ENCODE assay signal across 7 mouse cellular contexts in the genomic region with DNA sequence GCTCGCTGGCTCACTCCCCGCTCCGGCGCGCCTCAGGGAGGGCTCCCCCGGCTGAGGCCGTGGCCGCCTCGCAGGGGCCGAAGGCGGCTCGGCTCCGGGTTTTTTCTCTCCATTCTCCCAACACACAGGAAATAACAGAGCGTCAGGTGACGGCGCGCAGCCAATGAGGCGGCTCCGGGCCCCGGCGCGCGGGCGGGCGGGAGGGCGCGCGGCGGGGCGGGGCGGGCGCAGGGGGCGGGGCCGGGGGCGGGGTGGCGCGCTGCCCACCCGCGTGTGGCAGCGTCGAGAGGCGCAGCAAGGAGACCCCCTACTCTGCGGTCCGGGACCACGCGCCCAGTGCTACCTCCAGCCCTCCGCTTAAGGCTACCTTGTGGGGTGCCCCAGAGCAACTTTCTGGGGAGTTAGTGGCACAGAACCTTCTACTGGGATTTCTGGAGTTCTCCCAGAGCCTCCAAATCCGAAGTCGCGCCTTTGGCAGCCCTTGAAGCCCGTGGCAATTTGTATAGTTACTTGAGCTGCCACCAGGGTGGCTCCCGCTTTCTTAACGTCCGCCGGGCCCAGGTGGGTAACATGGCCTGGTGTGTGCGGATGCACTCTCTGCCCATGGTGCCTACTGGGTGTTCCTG.
DNase-seq lines count a peak whose midpoint lies in the region; ATAC-seq and TF ChIP-seq lines count a peak whose summit lies in the region.

No protein-coding gene starts in this region.

- H3K36me3 ChIP-seq in hindbrain, postnatal 0 days (ENCODE audit: insufficient read depth, low read length), result no peaks in the 10 kb centered on the region
- no peaks in the 10 kb centered on the region for H3K36me3 ChIP-seq in limb, embryonic 11.5 days (ENCODE audit: control insufficient read depth, insufficient read depth, low read length)
- H3K36me3 ChIP-seq in midbrain, embryonic 12.5 days, result no peaks in the 10 kb centered on the region

- H3K4me2 ChIP-seq in hindbrain, postnatal 0 days (ENCODE audit: low read depth, low read length), result peak overlapping the region; percentile 99
- peak overlapping the region; percentile 96 for H3K4me2 ChIP-seq in limb, embryonic 11.5 days (ENCODE audit: low read depth, severe bottlenecking)
- H3K4me2 ChIP-seq in midbrain, embryonic 12.5 days (replicated peaks), result peak overlapping the region; percentile 96

- H3K9ac ChIP-seq in hindbrain, postnatal 0 days (replicated peaks; ENCODE audit: low read length), result peak overlapping the region; percentile 88
- H3K9ac ChIP-seq in limb, embryonic 11.5 days (ENCODE audit: low read length), result peak overlapping the region; percentile 77
- peak overlapping the region; percentile 84 for H3K9ac ChIP-seq in midbrain, embryonic 12.5 days (replicated peaks)

- H3K27me3 ChIP-seq in hindbrain, postnatal 0 days (ENCODE audit: insufficient read depth, low read length), result no peaks in the 10 kb centered on the region
- H3K27me3 ChIP-seq in limb, embryonic 11.5 days (ENCODE audit: control insufficient read depth, insufficient read depth, low read length), result no peaks in the 10 kb centered on the region
- peaks cover 37% of the 10 kb centered on the region for H3K27me3 ChIP-seq in midbrain, embryonic 12.5 days

- H3K27ac ChIP-seq in hindbrain, postnatal 0 days, result peak overlapping the region; percentile 85
- peak overlapping the region; percentile 95 for H3K27ac ChIP-seq in limb, embryonic 11.5 days (replicated peaks; ENCODE audit: low read depth, low read length)
- peak overlapping the region; percentile 98 for H3K27ac ChIP-seq in midbrain, embryonic 12.5 days (replicated peaks)

- peak overlapping the region; percentile 97 for H3K4me3 ChIP-seq in hindbrain, postnatal 0 days (ENCODE audit: low read length)
- peak overlapping the region; percentile 98 for H3K4me3 ChIP-seq in limb, embryonic 11.5 days (ENCODE audit: low read depth, low read length)
- peak overlapping the region; percentile 96 for H3K4me3 ChIP-seq in midbrain, embryonic 12.5 days

- peaks cover 19% of the 10 kb centered on the region for H3K4me1 ChIP-seq in hindbrain, postnatal 0 days (ENCODE audit: insufficient read depth, low read length)
- H3K4me1 ChIP-seq in limb, embryonic 11.5 days (ENCODE audit: control insufficient read depth, insufficient read depth, low read length), result peaks cover 23% of the 10 kb centered on the region
- peaks cover 69% of the 10 kb centered on the region for H3K4me1 ChIP-seq in midbrain, embryonic 12.5 days

- peak; percentile 82 to 86 for DNase-seq in adrenal gland, adult 18-20 months (ENCODE audit: low spot score in 2 of 2)
- DNase-seq in cerebellum, postnatal 36 days, result peak; percentile 79 to 84
- DNase-seq in gastrocnemius, adult 8-10 months (ENCODE audit: low spot score in 2 of 2), result peak; percentile 59 to 70
- DNase-seq in hindbrain, postnatal 0 days (ENCODE audit: low spot score), result peak; percentile 90
- peak; percentile 88 for DNase-seq in limb, embryonic 11.5 days (ENCODE audit: low spot score)
- peak; percentile 60 for DNase-seq in skeletal muscle tissue, adult 2 months (ENCODE audit: low read depth, low spot score)

- no peaks in the 10 kb centered on the region for H3K9me3 ChIP-seq in hindbrain, postnatal 0 days (ENCODE audit: low read length)
- H3K9me3 ChIP-seq in limb, embryonic 11.5 days (ENCODE audit: control insufficient read depth, low read length), result no peaks in the 10 kb centered on the region
- H3K9me3 ChIP-seq in midbrain, embryonic 12.5 days, result no peaks in the 10 kb centered on the region

- ATAC-seq in hindbrain, postnatal 0 days, result peak; percentile 95
- ATAC-seq in limb, embryonic 11.5 days (ENCODE audit: insufficient number of reproducible peaks, low FRiP score, low TSS enrichment, low read depth), result peak; percentile 90
- peak; percentile 93 for ATAC-seq in midbrain, embryonic 12.5 days (ENCODE audit: low FRiP score, low read depth)

- WGBS in hindbrain, postnatal 0 days, result under 1% methylated on average over 55 of the region's 56 CpGs
- WGBS in limb, embryonic 11.5 days, result under 1% methylated on average over 47 of the region's 56 CpGs
- WGBS in midbrain, embryonic 12.5 days, result 3% methylated on average over 23 of the region's 56 CpGs

- TF ChIP-seq CTCF in hindbrain, postnatal 0 days (IDR thresholded peaks at IDR 0.05; ENCODE audit: low read depth), result peak; percentile 32; the same call in 1 of the 2 replicates

Comparison
In these comparisons a context has a peak if more than half of its experiments do, and no peak if none do; other contexts are left out.
1. Peak in every context shown above with its lines: DNase-seq, ATAC-seq, H3K4me3 ChIP-seq and H3K27ac ChIP-seq.